Comparison of ENCODE assay signal across 12 mouse cellular contexts in the genomic region with DNA sequence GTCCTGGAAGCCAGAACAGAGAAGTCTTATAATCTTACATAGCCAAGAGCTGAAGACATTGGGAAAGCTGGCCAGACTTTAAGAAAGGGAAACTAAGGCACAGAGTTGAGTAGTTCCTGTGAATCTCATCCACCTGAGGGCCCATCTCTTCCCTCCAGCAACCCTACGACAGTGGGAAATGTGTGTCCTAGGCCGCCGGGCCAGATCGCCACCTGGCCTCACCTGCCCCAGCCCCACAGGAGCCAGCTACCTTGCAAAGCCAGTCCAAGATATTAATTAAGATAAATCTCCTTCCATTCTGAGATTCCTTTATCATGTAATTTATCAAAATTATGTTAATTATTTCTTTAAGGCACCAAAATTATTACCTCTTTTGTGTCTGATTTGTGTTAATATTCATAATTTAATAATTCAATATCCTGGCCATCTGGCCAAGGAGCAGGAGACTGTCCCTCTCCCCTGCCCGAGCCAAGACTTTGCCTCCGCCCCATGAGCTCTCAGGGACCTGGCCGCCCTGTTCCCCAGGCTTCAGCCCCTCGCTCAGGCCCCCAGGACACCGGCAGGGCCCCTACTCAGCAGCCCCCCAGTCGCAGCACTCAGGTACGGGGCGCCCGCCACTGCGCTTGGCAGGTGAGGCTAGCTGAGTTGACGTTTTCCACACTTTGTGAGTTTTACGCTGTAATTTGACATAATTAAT. TPM values are rescaled to one million over a fixed set of nuclear protein-coding genes. Genes with fewer than 3 reads are reported as not detected.
DNase-seq lines count a peak whose midpoint lies in the region; ATAC-seq and TF ChIP-seq lines count a peak whose summit lies in the region.
"Had no signal": no experiment of that assay in that cellular context is flagged by ENCODE, and none has a peak within 500 bp of the region (broad histone marks: within the 10 kb centered on the region; RNA-seq: fewer than 3 reads in every experiment).

No protein-coding gene starts in this region.

- WGBS in embryonic facial prominence, embryonic 12.5 days, result 45% methylated on average over 16 of the region's 16 CpGs
- WGBS in embryonic facial prominence, embryonic 10.5 days, result 57% methylated on average over 16 of the region's 16 CpGs
- WGBS in lung, embryonic 14.5 days, result 55% methylated on average over 16 of the region's 16 CpGs
- 26% methylated on average over 16 of the region's 16 CpGs for WGBS in forebrain, embryonic 16.5 days
- WGBS in neural tube, embryonic 14.5 days, result 40% methylated on average over 16 of the region's 16 CpGs

- no peak for DNase-seq in embryonic facial prominence, embryonic 10.5 days (ENCODE audit: low spot score)
- DNase-seq in lung, embryonic 14.5 days, result no peak
- DNase-seq in lung, postnatal 25 days (ENCODE audit: low spot score), result no peak
- DNase-seq in right cerebral cortex, postnatal 36 days (ENCODE audit: low spot score in 2 of 2), result no peak
- no peak for DNase-seq in ovary, postnatal 14 days (ENCODE audit: low spot score)
- DNase-seq: embryo, embryonic 11 days; gastrocnemius, postnatal 10 days had no signal

- no peaks in the 10 kb centered on the region for H3K36me3 ChIP-seq in embryonic facial prominence, embryonic 12.5 days
- H3K36me3 ChIP-seq in embryonic facial prominence, embryonic 10.5 days (replicated peaks), result no peaks in the 10 kb centered on the region
- no peaks in the 10 kb centered on the region for H3K36me3 ChIP-seq in lung, embryonic 14.5 days (ENCODE audit: insufficient read depth)
- H3K36me3 ChIP-seq in forebrain, embryonic 16.5 days (ENCODE audit: control insufficient read depth, insufficient read depth), result no peaks in the 10 kb centered on the region
- no peaks in the 10 kb centered on the region for H3K36me3 ChIP-seq in neural tube, embryonic 14.5 days (ENCODE audit: control insufficient read depth, insufficient read depth, low read length)
- H3K36me3 ChIP-seq: liver, embryonic 15.5 days had no signal

- H3K4me2 ChIP-seq in embryonic facial prominence, embryonic 12.5 days (replicated peaks), result peak overlapping the region; percentile 24; the same call in 1 of the 2 replicates
- H3K4me2 ChIP-seq in lung, embryonic 14.5 days, result 0 out of 2 replicates have a peak overlapping the region, but pooled peaks have one; percentile 18
- H3K4me2 ChIP-seq in forebrain, embryonic 16.5 days (ENCODE audit: low read length), result no peak overlapping the region
- no peak overlapping the region; the same call in 1 of the 2 replicates for H3K4me2 ChIP-seq in neural tube, embryonic 14.5 days (ENCODE audit: low read depth, low read length)
- H3K4me2 ChIP-seq: liver, embryonic 15.5 days had no signal

- no peak overlapping the region for H3K4me3 ChIP-seq in embryonic facial prominence, embryonic 12.5 days
- no peak overlapping the region for H3K4me3 ChIP-seq in embryonic facial prominence, embryonic 10.5 days
- H3K4me3 ChIP-seq in lung, embryonic 14.5 days (ENCODE audit: low read depth, low read length), result no peak overlapping the region
- no peak overlapping the region for H3K4me3 ChIP-seq in forebrain, embryonic 16.5 days (replicated peaks; ENCODE audit: low read length)
- no peak overlapping the region for H3K4me3 ChIP-seq in neural tube, embryonic 14.5 days (ENCODE audit: low read depth, low read length)
- H3K4me3 ChIP-seq: layer of hippocampus, adult 2 months; liver, embryonic 15.5 days had no signal

- ATAC-seq in embryonic facial prominence, embryonic 12.5 days (ENCODE audit: insufficient number of reproducible peaks, insufficient read depth, low FRiP score, low TSS enrichment), result no peak
- no peak for ATAC-seq in lung, embryonic 14.5 days (ENCODE audit: insufficient read depth)
- ATAC-seq in forebrain, embryonic 16.5 days, result peak; percentile 61
- peak; percentile 67 for ATAC-seq in neural tube, embryonic 14.5 days (ENCODE audit: low read depth)

- H3K9me3 ChIP-seq in embryonic facial prominence, embryonic 12.5 days, result no peaks in the 10 kb centered on the region
- H3K9me3 ChIP-seq in embryonic facial prominence, embryonic 10.5 days, result 0 out of 2 replicates have a peak, but pooled peaks cover 2% of the 10 kb centered on the region
- no peaks in the 10 kb centered on the region for H3K9me3 ChIP-seq in lung, embryonic 14.5 days (ENCODE audit: low read depth, low read length)
- no peaks in the 10 kb centered on the region; the same call in 1 of the 2 replicates for H3K9me3 ChIP-seq in forebrain, embryonic 16.5 days (ENCODE audit: control insufficient read depth, low read length)
- H3K9me3 ChIP-seq in neural tube, embryonic 14.5 days (ENCODE audit: control insufficient read depth, low read length), result no peaks in the 10 kb centered on the region
- H3K9me3 ChIP-seq: liver, embryonic 15.5 days had no signal

- H3K4me1 ChIP-seq in embryonic facial prominence, embryonic 12.5 days, result peaks cover 7% of the 10 kb centered on the region
- peaks cover 8% of the 10 kb centered on the region for H3K4me1 ChIP-seq in embryonic facial prominence, embryonic 10.5 days
- no peaks in the 10 kb centered on the region for H3K4me1 ChIP-seq in lung, embryonic 14.5 days (ENCODE audit: insufficient read depth)
- peaks cover 8% of the 10 kb centered on the region for H3K4me1 ChIP-seq in forebrain, embryonic 16.5 days (replicated peaks; ENCODE audit: control insufficient read depth, insufficient read depth, low read length)
- peaks cover 2% of the 10 kb centered on the region for H3K4me1 ChIP-seq in neural tube, embryonic 14.5 days (ENCODE audit: control insufficient read depth, insufficient read depth, low read length)

- no peak overlapping the region for H3K9ac ChIP-seq in embryonic facial prominence, embryonic 12.5 days
- H3K9ac ChIP-seq in lung, embryonic 14.5 days, result no peak overlapping the region
- no peak overlapping the region for H3K9ac ChIP-seq in forebrain, embryonic 16.5 days (replicated peaks; ENCODE audit: low read depth, low read length)
- no peak overlapping the region for H3K9ac ChIP-seq in neural tube, embryonic 14.5 days (replicated peaks; ENCODE audit: low read depth, low read length)
- H3K9ac ChIP-seq: liver, embryonic 15.5 days had no signal

- no peaks in the 10 kb centered on the region for H3K27me3 ChIP-seq in embryonic facial prominence, embryonic 12.5 days
- H3K27me3 ChIP-seq in embryonic facial prominence, embryonic 10.5 days (replicated peaks; ENCODE audit: low read depth, poor library complexity, severe bottlenecking), result peaks cover 7% of the 10 kb centered on the region
- no peaks in the 10 kb centered on the region for H3K27me3 ChIP-seq in lung, embryonic 14.5 days (ENCODE audit: insufficient read depth, low read length)
- peaks cover 30% of the 10 kb centered on the region for H3K27me3 ChIP-seq in forebrain, embryonic 16.5 days (replicated peaks; ENCODE audit: control insufficient read depth, insufficient read depth, low read length)
- no peaks in the 10 kb centered on the region for H3K27me3 ChIP-seq in neural tube, embryonic 14.5 days (ENCODE audit: control insufficient read depth, insufficient read depth, low read length)
- H3K27me3 ChIP-seq: liver, embryonic 15.5 days had no signal

- no peak for TF ChIP-seq CTCF in lung, embryonic 14.5 days (IDR thresholded peaks at IDR 0.05; ENCODE audit: low read depth)

- no peak overlapping the region for H3K27ac ChIP-seq in embryonic facial prominence, embryonic 12.5 days
- H3K27ac ChIP-seq in embryonic facial prominence, embryonic 10.5 days (replicated peaks), result no peak overlapping the region
- no peak overlapping the region for H3K27ac ChIP-seq in lung, embryonic 14.5 days (ENCODE audit: low read depth)
- no peak overlapping the region for H3K27ac ChIP-seq in forebrain, embryonic 16.5 days (ENCODE audit: low read length)
- H3K27ac ChIP-seq in neural tube, embryonic 14.5 days (ENCODE audit: low read depth, low read length), result no peak overlapping the region
- H3K27ac ChIP-seq: layer of hippocampus, adult 2 months; liver, embryonic 15.5 days had no signal

RNA-seq across cellular contexts. Expression of a gene that starts 41.7 kb away (rescaled TPM):
- polyA plus RNA-seq in embryonic facial prominence, embryonic 12.5 days (2016; fragmentation: Nextera tagmentation; extraction: Ambion mirVana), result 7.7 and 8.4 TPM in 2 replicates
- 8.6 and 10.5 TPM in 2 replicates for polyA plus RNA-seq in embryonic facial prominence, embryonic 10.5 days (2016; fragmentation: Nextera tagmentation; extraction: Ambion mirVana)
- polyA plus RNA-seq in lung, embryonic 14.5 days (2014; fragmentation: Nextera tagmentation; extraction: Ambion mirVana), result 3.0 and 4.8 TPM in 2 replicates
- 3.8 and 5.7 TPM in 2 replicates for polyA plus RNA-seq in forebrain, embryonic 16.5 days (2015; fragmentation: Nextera tagmentation; extraction: Ambion mirVana)
- 9.1 and 9.4 TPM in 2 replicates for polyA plus RNA-seq in neural tube, embryonic 14.5 days (2014; fragmentation: Nextera tagmentation; extraction: Ambion mirVana)

Comparison
In these comparisons a context has a peak if more than half of its experiments do, and no peak if none do; other contexts are left out.
1. ATAC-seq: peak in forebrain, embryonic 16.5 days (single experiment) and neural tube, embryonic 14.5 days (single experiment); none in embryonic facial prominence, embryonic 12.5 days (single experiment) and lung, embryonic 14.5 days (single experiment).
2. H3K4me2 ChIP-seq: peak in embryonic facial prominence, embryonic 12.5 days (single experiment) and lung, embryonic 14.5 days (single experiment); none in forebrain, embryonic 16.5 days (single experiment) and neural tube, embryonic 14.5 days (single experiment).